Mouse (Mus musculus): ENCODE results near the gene Psmd12. TPM values are rescaled to one million over a fixed set of nuclear protein-coding genes. Genes with fewer than 3 reads are reported as not detected.

Psmd12 gene
- total RNA-seq, 2 experiments from 2014 or later = 83.0 to 83.3 TPM

- peak; percentile 43 for DNase-seq
These were observed 31.3 kb downstream of the Psmd12 start for GRCm38 (mm10) chr11:107510362-107511269.

GRCm38 (mm10) chr11:107511954-107512353, 32.7 kb downstream of the Psmd12 start:
- peak; percentile 74 for DNase-seq

- peak; percentile 23 for DNase-seq
These were observed 33.8 kb downstream of the Psmd12 start for GRCm38 (mm10) chr11:107513047-107513446.

- DNase-seq = no peak
These were observed 37.1 kb downstream of the Psmd12 start for GRCm38 (mm10) chr11:107516387-107516786.

DNA sequence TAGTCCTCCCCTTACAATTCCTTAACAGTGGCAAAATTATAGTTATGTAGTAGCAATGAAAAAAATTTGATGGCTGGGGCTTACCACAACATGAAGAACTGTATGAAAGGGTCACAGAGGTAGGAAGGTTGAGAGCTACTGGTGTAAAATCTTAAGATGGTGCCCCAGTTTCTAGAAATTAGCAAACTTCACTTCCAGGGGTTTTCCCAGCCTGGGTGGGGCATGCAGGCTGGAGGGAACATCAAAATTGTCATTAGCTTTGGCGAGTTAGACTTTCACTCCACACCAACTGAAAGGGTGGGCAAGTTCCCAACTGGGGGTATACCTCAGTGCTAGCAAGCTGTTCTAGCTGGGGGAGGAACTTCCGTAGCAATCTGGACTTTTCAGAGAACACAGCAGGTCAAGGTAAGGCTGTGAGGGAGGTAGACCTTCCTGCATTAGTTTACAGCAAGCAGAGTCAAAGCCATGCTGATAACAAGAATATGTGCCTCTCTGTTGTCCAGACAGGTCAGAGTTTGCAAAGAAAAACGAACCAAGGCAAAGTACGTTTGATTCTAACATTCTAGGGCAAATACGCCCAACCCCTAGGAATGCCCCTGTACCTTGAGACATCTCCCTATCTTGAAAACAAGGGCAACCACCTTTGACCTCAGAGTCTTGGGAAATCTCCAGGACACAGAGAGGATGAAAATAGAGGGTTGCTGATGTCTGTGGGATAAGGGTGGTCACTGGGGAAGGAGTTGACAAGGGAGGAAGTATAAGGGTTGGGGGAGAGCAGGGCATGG, 39.6 kb downstream of the Psmd12 start:
- no peak for DNase-seq

DNA sequence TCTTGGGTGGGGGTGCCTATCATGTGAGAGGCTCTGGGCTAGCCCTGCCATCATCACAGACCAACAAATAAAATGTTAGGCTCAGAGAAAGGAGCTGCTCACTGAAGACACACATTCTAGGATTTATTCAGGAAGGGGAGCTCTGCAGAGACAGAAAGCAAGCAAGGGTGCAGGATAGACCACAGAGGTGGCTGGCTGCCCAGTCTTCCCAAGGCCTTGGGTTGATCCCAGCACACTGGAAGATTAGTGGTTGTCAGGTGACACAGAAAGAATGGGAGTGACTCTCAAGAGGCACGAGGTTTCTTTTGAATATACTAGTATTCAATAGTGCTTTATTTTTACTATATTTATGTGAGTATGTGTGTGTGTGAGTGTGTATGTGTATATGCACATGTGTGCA, 41.9 kb downstream of the Psmd12 start:
- no peak for DNase-seq

GRCm38 (mm10) chr11:107524966-107525365, 45.7 kb downstream of the Psmd12 start:
- no peak for DNase-seq

- no peak for DNase-seq
These were observed 48.3 kb downstream of the Psmd12 start for GRCm38 (mm10) chr11:107527632-107528031.

DNA sequence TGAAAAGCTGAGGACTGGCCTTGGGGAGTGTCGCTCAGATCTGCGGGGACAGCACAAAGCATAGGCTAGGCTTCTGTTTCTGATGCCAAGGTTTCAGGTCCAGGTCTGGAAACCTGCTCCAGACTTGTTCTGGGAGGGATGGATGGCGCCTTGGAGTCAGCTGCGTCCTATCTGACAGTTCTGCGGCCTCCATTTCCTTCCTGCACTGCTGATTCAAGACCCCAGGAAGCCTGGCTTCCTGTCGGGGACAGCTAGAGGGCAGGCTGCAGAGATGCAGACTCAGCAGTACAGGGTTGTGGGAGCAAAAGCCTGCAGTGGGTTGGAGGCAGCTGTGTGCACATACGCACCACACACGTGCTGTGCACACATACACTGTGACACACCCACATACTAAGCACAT, 50.0 kb downstream of the Psmd12 start:
- DNase-seq = peak; percentile 50

GRCm38 (mm10) chr11:107531445-107531844, 52.2 kb downstream of the Psmd12 start:
- DNase-seq = no peak

GRCm38 (mm10) chr11:107532271-107532670, 53.0 kb downstream of the Psmd12 start:
- DNase-seq = no peak

DNA sequence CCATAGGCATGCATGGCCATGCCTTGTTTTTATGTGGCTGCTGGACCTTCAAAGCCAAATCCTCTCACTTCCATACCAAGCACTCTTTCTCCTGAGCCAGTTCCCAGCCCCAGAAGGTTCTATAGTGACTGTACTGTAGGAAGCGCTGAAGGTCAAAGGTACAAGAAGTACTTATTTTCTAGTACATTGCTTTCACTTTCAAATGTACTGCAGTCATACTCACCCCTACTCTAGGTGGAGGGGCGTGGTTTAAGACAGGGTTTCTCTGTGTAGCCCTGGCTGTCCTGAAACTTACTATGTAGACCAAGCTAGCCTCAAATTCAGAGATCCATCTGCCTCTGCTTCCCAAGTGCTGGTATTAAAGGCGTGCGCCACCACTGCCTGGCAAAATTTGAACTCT, 59.7 kb downstream of the Psmd12 start:
- DNase-seq = no peak

GRCm38 (mm10) chr11:107540339-107540738, 61.1 kb downstream of the Psmd12 start:
- no peak for DNase-seq

- DNase-seq = no peak
These were observed 66.6 kb downstream of the Psmd12 start for GRCm38 (mm10) chr11:107545747-107546476.

GRCm38 (mm10) chr11:107546667-107547301, 67.5 kb downstream of the Psmd12 start:
- DNase-seq = peak; percentile 46

GRCm38 (mm10) chr11:107547351-107548203, 68.3 kb downstream of the Psmd12 start, which contains the start of gene Helz:
Gene Helz, plus strand, starts transcription at chr11:107547930.
- DNase-seq = peak; percentile 75

- peak; percentile 23 for DNase-seq
These were observed 69.1 kb downstream of the Psmd12 start for GRCm38 (mm10) chr11:107548204-107548975.
